In the genomic region with DNA sequence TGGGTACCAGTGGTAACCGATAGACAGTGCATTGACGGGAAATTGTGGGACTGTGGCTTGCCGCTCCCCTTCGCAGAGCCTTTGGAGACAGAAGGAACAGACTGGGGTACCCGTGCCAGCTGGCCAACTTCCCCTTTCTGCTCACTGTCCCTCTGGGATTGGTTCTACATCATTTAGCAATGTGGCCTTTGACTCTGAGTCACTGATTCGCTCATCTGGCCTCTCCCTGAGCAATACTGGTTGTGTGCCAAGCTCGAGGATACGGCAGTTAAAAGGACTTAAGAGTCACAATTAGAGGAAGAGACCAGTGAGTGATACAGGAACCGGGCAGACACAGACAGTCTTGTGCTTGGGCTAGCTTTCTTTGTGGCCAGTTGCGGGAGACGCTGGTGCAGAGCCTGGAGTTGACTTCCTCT, we compare ENCODE assay signal across 10 mouse cellular contexts.
A peak's percentile ranks its signal among the peaks of the same experiment; 100 is the strongest.
DNase-seq lines count a peak whose midpoint lies in the region; ATAC-seq lines count a peak whose summit lies in the region.
"Had no signal": no experiment of that assay in that cellular context is flagged by ENCODE, and none has a peak within 500 bp of the region (broad histone marks: within the 10 kb centered on the region; RNA-seq: fewer than 3 reads in every experiment).

No protein-coding gene starts in this region.

- H3K36me3 ChIP-seq in hindbrain, embryonic 15.5 days = no peaks in the 10 kb centered on the region
- no peaks in the 10 kb centered on the region for H3K36me3 ChIP-seq in hindbrain, embryonic 13.5 days

- peak; percentile 8 for DNase-seq in 416B (ENCODE audit: low read depth)
- DNase-seq in c-Kit-positive CD71-negative TER-119-negative erythroid progenitor cells, embryonic 14.5 days (ENCODE audit: low read depth) = peak; percentile 30
- DNase-seq in spleen, postnatal 14 days (ENCODE audit: low spot score in 2 of 2) = no peak
- no peak for DNase-seq in spleen, adult 12 weeks (ENCODE audit: low spot score)
- DNase-seq: cerebellum, adult 9-11 months had no signal

- H3K9me3 ChIP-seq in hindbrain, embryonic 15.5 days = no peaks in the 10 kb centered on the region
- H3K9me3 ChIP-seq in hindbrain, embryonic 13.5 days = no peaks in the 10 kb centered on the region

- 50% methylated on average over 11 of the region's 11 CpGs for WGBS in hindbrain, embryonic 15.5 days
- WGBS in hindbrain, embryonic 13.5 days = 68% methylated on average over 11 of the region's 11 CpGs

- H3K27me3 ChIP-seq in hindbrain, embryonic 15.5 days = peaks cover 3% of the 10 kb centered on the region; the same call in 1 of the 2 replicates
- H3K27me3 ChIP-seq in hindbrain, embryonic 13.5 days = peaks cover 17% of the 10 kb centered on the region; the same call in 1 of the 2 replicates

- no peak overlapping the region for H3K4me2 ChIP-seq in hindbrain, embryonic 15.5 days
- no peak overlapping the region for H3K4me2 ChIP-seq in hindbrain, embryonic 13.5 days
- H3K4me2 ChIP-seq: liver, embryonic 11.5 days had no signal

- peak; percentile 38; the same call in 1 of the 2 replicates for ATAC-seq in hindbrain, embryonic 15.5 days (ENCODE audit: low FRiP score, low read depth)
- ATAC-seq in hindbrain, embryonic 13.5 days (ENCODE audit: low FRiP score) = no peak
- ATAC-seq in hematopoietic stem cell, adult 5-6 weeks (replicated peaks in 1 of 2; ENCODE audit: insufficient read depth in 1 of 2, low FRiP score in 2 of 2, low TSS enrichment in 1 of 2, low read depth in 1 of 2, poor library complexity in 2 of 2, severe bottlenecking in 2 of 2) = peak; percentile 75 to 87
- ATAC-seq in activated CD4-positive, CD25-positive, alpha-beta regulatory T cell, adult 4 months = no peak

- H3K27ac ChIP-seq in hindbrain, embryonic 15.5 days (replicated peaks) = no peak overlapping the region
- H3K27ac ChIP-seq in hindbrain, embryonic 13.5 days = no peak overlapping the region

- H3K4me1 ChIP-seq in hindbrain, embryonic 15.5 days (replicated peaks) = peaks cover 20% of the 10 kb centered on the region
- peaks cover 32% of the 10 kb centered on the region for H3K4me1 ChIP-seq in hindbrain, embryonic 13.5 days (replicated peaks)

- H3K9ac ChIP-seq in hindbrain, embryonic 15.5 days = no peak overlapping the region
- H3K9ac ChIP-seq in hindbrain, embryonic 13.5 days = no peak overlapping the region

- H3K4me3 ChIP-seq in hindbrain, embryonic 15.5 days = no peak overlapping the region
- no peak overlapping the region for H3K4me3 ChIP-seq in hindbrain, embryonic 13.5 days

Comparison
In these comparisons a context has a peak if more than half of its experiments do, and no peak if none do; other contexts are left out.
1. ATAC-seq: peak in hindbrain, embryonic 15.5 days (single experiment) and hematopoietic stem cell, adult 5-6 weeks (2 of 2); none in hindbrain, embryonic 13.5 days (single experiment) and activated CD4-positive, CD25-positive, alpha-beta regulatory T cell, adult 4 months (single experiment).
2. DNase-seq: peak in 416B (single experiment) and c-Kit-positive CD71-negative TER-119-negative erythroid progenitor cells, embryonic 14.5 days (single experiment); none in spleen, postnatal 14 days (0 of 2) and spleen, adult 12 weeks (single experiment).